Mouse (Mus musculus) B cell, adult 67 days (primary cell): Measurements from ENCODE around the gene Fcgr2b. TPM values are rescaled to one million over a fixed set of nuclear protein-coding genes. Genes with fewer than 3 reads are reported as not detected.

ENCODE experiments used
- total RNA-seq, 2 experiments: library from RNA; stranded (reverse); gene quantifications; 4 replicates each; pipeline ENCODE4 v1.2.4; 2023

The Fcgr2b gene
- total RNA-seq = 100 to 1,000 TPM; 229 to 275 TPM

DNA sequence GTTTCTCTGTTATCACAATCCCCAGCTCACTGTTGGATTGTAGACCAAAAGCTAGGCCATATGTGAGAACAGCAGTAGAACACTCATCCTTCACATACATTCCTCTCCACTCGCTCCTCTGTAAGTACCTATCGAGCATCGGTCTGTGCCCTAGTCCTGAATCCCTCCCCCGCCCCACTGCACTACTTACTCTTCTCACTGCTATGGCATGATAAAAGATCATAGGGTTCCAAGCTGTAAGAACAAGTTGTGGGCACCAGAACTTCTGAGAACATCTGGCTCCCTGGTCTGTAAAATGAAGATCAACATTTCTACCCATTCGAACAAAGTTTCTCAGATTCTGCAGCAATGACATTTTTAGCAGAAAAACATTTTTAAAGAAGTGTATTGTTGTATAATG, at the start of gene Fcgr2b:
TSS of gene Fcgr2b (minus strand) at position 101 of the 400 bp plus-strand sequence.

GRCm38 (mm10) chr1:171018737-171019136, 42.4 kb upstream of the Fcgr2b start, which contains the start of gene Fcgr4:
Gene Fcgr4, plus strand, starts transcription at chr1:171018920.

DNA sequence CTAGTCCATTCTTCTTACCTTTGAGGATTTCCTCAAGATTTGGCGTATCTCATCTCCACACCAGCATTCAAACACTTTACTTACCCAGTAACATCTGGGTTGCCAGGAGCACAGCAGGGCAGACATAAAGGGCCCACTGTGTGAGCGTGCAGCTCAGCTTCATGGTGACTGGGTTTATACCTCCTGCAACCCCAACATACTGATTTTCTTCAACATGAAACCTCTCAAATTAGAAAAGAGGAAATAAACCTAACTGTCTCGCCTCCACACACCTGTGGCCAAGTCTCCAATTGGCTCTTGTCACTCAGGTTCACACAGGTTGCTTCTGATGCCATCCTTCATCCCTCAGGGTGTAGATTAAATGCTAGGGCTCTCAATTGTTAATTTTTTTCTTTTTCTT, 49.0 kb downstream of the Fcgr2b start, which contains the start of gene Fcrla:
TSS of gene Fcrla (minus strand) at position 206 of the 400 bp plus-strand sequence.

GRCm38 (mm10) chr1:170912891-170913615, 63.3 kb downstream of the Fcgr2b start, which contains the start of gene Fcrlb:
Gene Fcrlb, minus strand, starts transcription at chr1:170912941.

Other genes starting within 250 kb of the Fcgr2b start
- gene Atf6, start 108.8 kb downstream of the Fcgr2b start, total RNA-seq = 10 to 100 TPM; 49.9 to 50.8 TPM
- under 1 TPM; 0.93 to 0.98 TPM for gene Gm26620, start 91.5 kb downstream of the Fcgr2b start, total RNA-seq
- 10 to 100 TPM in 1 of 2 experiments, 1 to 10 TPM in 1; 9.4 to 19.2 TPM for gene Dusp12, start 91.0 kb downstream of the Fcgr2b start, total RNA-seq
- gene Fcrlb, start 63.6 kb downstream of the Fcgr2b start, total RNA-seq = 1 to 10 TPM; 1.1 to 1.6 TPM
- 100 to 1,000 TPM; 399 to 457 TPM for gene Fcrla, start 49.0 kb downstream of the Fcgr2b start, total RNA-seq
- 1 to 10 TPM in 1 of 2 experiments, not detected in 1; 1.2 TPM for gene Fcgr4, start 42.4 kb upstream of the Fcgr2b start, total RNA-seq
- gene Fcgr3, start 88.4 kb upstream of the Fcgr2b start, total RNA-seq = 1 to 10 TPM in 1 of 2 experiments, under 1 TPM in 1; 0.44 to 3.6 TPM
- 1 to 10 TPM in 1 of 2 experiments, under 1 TPM in 1; 0.75 to 1.0 TPM for gene Cfap126, start 137.4 kb upstream of the Fcgr2b start, total RNA-seq
- 100 to 1,000 TPM in 1 of 2 experiments, 10 to 100 TPM in 1; 81.8 to 104 TPM for gene Sdhc, start 174.1 kb upstream of the Fcgr2b start, total RNA-seq
- gene Mpz, start 174.2 kb upstream of the Fcgr2b start, total RNA-seq = not detected
- gene Pcp4l1, start 219.7 kb upstream of the Fcgr2b start, total RNA-seq = not detected
- gene Nr1i3, start 237.4 kb upstream of the Fcgr2b start, total RNA-seq = not detected
- 10 to 100 TPM; 21.2 to 22.8 TPM for gene Tomm40l, start 246.0 kb upstream of the Fcgr2b start, total RNA-seq
- not detected for gene Apoa2, start 248.5 kb upstream of the Fcgr2b start, total RNA-seq